Mouse (Mus musculus): ENCODE measurements around the gene Phf21a. TPM values are rescaled to one million over a fixed set of nuclear protein-coding genes. Genes with fewer than 3 reads are reported as not detected.
"Not testable (repeated sequence)": the region's sequence is repeated elsewhere in the genome, so short reads cannot be mapped to it uniquely, and the experiment has no call there.

Gene Phf21a
- total RNA-seq, 2 experiments from 2014 or later, result 97.9 to 104 TPM

GRCm38 (mm10) chr2:92391703-92392317 is 298.9 kb downstream of the Phf21a start:
- no peak for DNase-seq (ENCODE audit: extremely low spot score in 1 of 2, low spot score in 1 of 2)

- no peak for DNase-seq (ENCODE audit: extremely low spot score in 1 of 2, low spot score in 1 of 2)
Observed at GRCm38 (mm10) chr2:92392318-92393264, 299.7 kb downstream of the Phf21a start.

- no peak for DNase-seq (ENCODE audit: extremely low spot score in 1 of 2, low spot score in 1 of 2)
Observed at GRCm38 (mm10) chr2:92395535-92395934, 302.6 kb downstream of the Phf21a start.

- DNase-seq (ENCODE audit: extremely low spot score in 1 of 2, low spot score in 1 of 2), result no peak
Observed at GRCm38 (mm10) chr2:92397436-92397835, 304.5 kb downstream of the Phf21a start.

GRCm38 (mm10) chr2:92399877-92400276 is 307.0 kb downstream of the Phf21a start:
- DNase-seq (ENCODE audit: extremely low spot score in 1 of 2, low spot score in 1 of 2), result not testable (repeated sequence)

GRCm38 (mm10) chr2:92400682-92401081 is 307.8 kb downstream of the Phf21a start:
- DNase-seq (ENCODE audit: extremely low spot score in 1 of 2, low spot score in 1 of 2), result no peak

- DNase-seq (ENCODE audit: extremely low spot score in 1 of 2, low spot score in 1 of 2), result no peak
Observed at GRCm38 (mm10) chr2:92401091-92401561, 308.2 kb downstream of the Phf21a start, which contains the start of gene Mapk8ip1. Mapk8ip1 (minus strand) TSS chr2:92401263.

GRCm38 (mm10) chr2:92402591-92403326 is 309.8 kb downstream of the Phf21a start:
- no peak for DNase-seq (ENCODE audit: extremely low spot score in 1 of 2, low spot score in 1 of 2)

GRCm38 (mm10) chr2:92403776-92404319 is 310.9 kb downstream of the Phf21a start:
- no peak for DNase-seq (ENCODE audit: extremely low spot score in 1 of 2, low spot score in 1 of 2)

- no peak for DNase-seq (ENCODE audit: extremely low spot score in 1 of 2, low spot score in 1 of 2)
Observed at GRCm38 (mm10) chr2:92404737-92405136, 311.8 kb downstream of the Phf21a start.

GRCm38 (mm10) chr2:92405687-92406086 is 312.8 kb downstream of the Phf21a start:
- no peak for DNase-seq (ENCODE audit: extremely low spot score in 1 of 2, low spot score in 1 of 2)

GRCm38 (mm10) chr2:92408309-92409045 is 315.6 kb downstream of the Phf21a start:
- no peak for DNase-seq (ENCODE audit: extremely low spot score in 1 of 2, low spot score in 1 of 2)

- DNase-seq (ENCODE audit: extremely low spot score in 1 of 2, low spot score in 1 of 2), result no peak
Observed at GRCm38 (mm10) chr2:92411705-92412104, 318.8 kb downstream of the Phf21a start.

Small RNAs within 50 kb of the gene (microRNA-seq; reads per million reads assigned to microRNA genes)
- 5.1 to 8.6 reads per million in 2 experiments for gene Mir1955
- 5.2 to 6.2 reads per million in 2 experiments for gene Mir7000

Other genes starting within 250 kb of the Phf21a start
- gene Chrm4, start 165.9 kb upstream of the Phf21a start, total RNA-seq (2021), result 10 to 100 TPM; 21.5 to 26.1 TPM
- 10 to 100 TPM; 25.5 to 33.2 TPM for gene Mdk, start 160.8 kb upstream of the Phf21a start, total RNA-seq (2021)
- gene Gm9821, start 147.4 kb upstream of the Phf21a start, total RNA-seq (2021), result not detected
- gene Dgkz, start 117.3 kb upstream of the Phf21a start, total RNA-seq (2021), result 100 to 1,000 TPM; 479 to 537 TPM
- gene Creb3l1, start 68.6 kb upstream of the Phf21a start, total RNA-seq (2021), result 1 to 10 TPM; 4.0 to 4.6 TPM